Mouse (Mus musculus) layer of hippocampus, adult 6 months (tissue): Measurements from ENCODE around the gene Gm29276. TPM values are rescaled to one million over a fixed set of nuclear protein-coding genes. Genes with fewer than 3 reads are reported as not detected.

Experiments used
- long read RNA-seq, 2 experiments: library from polyadenylated mRNA; unstranded; transcript quantifications; one replicate each; pipeline ENCODE4 v2.0.0; 2019 to 2020
- polyA plus RNA-seq: library from polyadenylated mRNA; unstranded; fragments of <200 nt; fragmentation: Nextera tagmentation; gene quantifications from 2 replicates; pipeline ENCODE4 v1.2.3, GENCODE M21; 2021

Gene Gm29276
- not detected in 2 replicates for polyA plus RNA-seq
- long read RNA-seq, experiment 1, result 0 reads
- long read RNA-seq, experiment 2, result 0 reads

DNA sequence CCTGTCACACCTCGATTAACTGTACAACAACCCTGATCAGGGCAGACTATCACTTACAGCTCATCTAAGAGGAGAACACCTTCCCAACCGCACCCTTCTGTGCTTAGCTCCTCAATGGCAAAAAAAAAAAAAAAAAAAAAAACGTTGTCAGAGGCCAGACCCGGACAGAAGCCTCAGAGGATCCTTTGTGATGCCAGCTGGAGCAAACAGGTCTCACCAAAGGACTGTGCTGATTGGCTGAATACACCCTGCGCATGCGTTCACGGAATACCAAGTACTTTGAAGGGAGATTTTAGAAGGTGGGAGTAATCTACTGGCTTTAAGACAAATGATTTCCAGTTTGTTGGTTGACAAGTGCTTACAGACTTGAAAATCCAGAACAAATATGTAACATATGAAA lies at the start of gene Gm29276:
Gene Gm29276 (minus strand): TSS at position 101 of the 400 bp plus-strand sequence.

